Mouse (Mus musculus) hindbrain, embryonic 14.5 days (tissue): ENCODE measurements around the gene Fchsd2. TPM values are rescaled to one million over a fixed set of nuclear protein-coding genes. Genes with fewer than 3 reads are reported as not detected.

Source experiments
- ATAC-seq: fragments of 200-750 bp; cut with Nextera tagmentation; 2 replicates; pipeline ENCODE4 v1.8.0; 2017; ENCODE audit warnings: moderate number of reproducible peaks, mild to moderate bottlenecking, moderate TSS enrichment, moderate library complexity; ENCODE audit not compliant: low FRiP score
- DNase-seq: peaks from one replicate; pipeline ENCODE4 v3.0.0-alpha.2; 2015; ENCODE audit warnings: low spot score
- H3K27ac ChIP-seq: fragments of 300-500 bp; sonication (generic); 2 replicates; pipeline ENCODE4 v1.5.1; 2014; ENCODE audit warnings: mild to moderate bottlenecking, moderate library complexity
- H3K27me3 ChIP-seq: fragments of 300-500 bp; sonication (generic); 2 replicates; pipeline ENCODE4 v1.6.1; 2014; ENCODE audit warnings: mild to moderate bottlenecking, low read length, mixed read lengths; ENCODE audit not compliant: control insufficient read depth, insufficient read depth
- H3K36me3 ChIP-seq: fragments of 300-500 bp; sonication (generic); replicated peaks from 2 replicates; pipeline ENCODE4 v1.6.1; 2014; ENCODE audit not compliant: control insufficient read depth, insufficient read depth
- H3K4me1 ChIP-seq: fragments of 300-500 bp; sonication (generic); replicated peaks from 2 replicates; pipeline ENCODE4 v1.6.1; 2014; ENCODE audit warnings: antibody characterized with exemption, low read length, mixed read lengths; ENCODE audit not compliant: control insufficient read depth, insufficient read depth
- H3K4me2 ChIP-seq: fragments of 300-500 bp; sonication (generic); replicated peaks from 2 replicates; pipeline ENCODE4 v1.6.1; 2014; ENCODE audit warnings: mild to moderate bottlenecking, moderate library complexity
- H3K4me3 ChIP-seq: fragments of 300-500 bp; sonication (generic); replicated peaks from 2 replicates; pipeline ENCODE4 v1.5.1; 2014; ENCODE audit warnings: mild to moderate bottlenecking, low read length
- H3K9ac ChIP-seq: fragments of 300-500 bp; sonication (generic); 2 replicates; pipeline ENCODE4 v1.6.1; 2014
- H3K9me3 ChIP-seq: fragments of 300-500 bp; sonication (generic); 2 replicates; pipeline ENCODE4 v1.6.1; 2016; ENCODE audit warnings: low read length; ENCODE audit not compliant: control insufficient read depth
- WGBS: fragments of 180-500 bp; shearing (Covaris S2); extraction: QIAGEN DNeasy Blood & Tissue Kit; methylation state at CpG from one replicate; pipeline ENCODE4 v1.1.7; 2014; 5-methylcytosine and 5-hydroxymethylcytosine counted together
- polyA plus RNA-seq: library from polyadenylated mRNA; unstranded; fragments of >200 nt; fragmentation: Nextera tagmentation; extraction: Ambion mirVana; gene quantifications from 2 replicates; pipeline ENCODE4 v1.2.1, GENCODE M21; 2014

The Fchsd2 gene
- polyA plus RNA-seq, 1 experiment from 2014 or later, result 51.5 TPM

GRCm38 (mm10) chr7:101107073-101107810, 14.6 kb downstream of the Fchsd2 start:
- Histone ChIP-seq H3K4me3 (peak overlapping the region; percentile 80), H3K4me2 (peak overlapping the region; percentile 70), H3K27ac (peak overlapping the region; percentile 100), H3K9ac (peak overlapping the region; percentile 95), H3K36me3 (peaks cover 12% of the 10 kb centered on the region), H3K27me3 (no peaks in the 10 kb centered on the region), H3K9me3 (no peaks in the 10 kb centered on the region), H3K4me1 (peaks cover 17% of the 10 kb centered on the region)
- no peak for DNase-seq
- ATAC-seq, result no peak
- WGBS, result 37% methylated on average over 5 of the region's 5 CpGs

- Histone ChIP-seq H3K36me3 (peaks cover 12% of the 10 kb centered on the region), H3K9ac (peak overlapping the region; percentile 95), H3K4me3 (peak overlapping the region; percentile 80), H3K9me3 (no peaks in the 10 kb centered on the region), H3K4me2 (peak overlapping the region; percentile 70), H3K27ac (peak overlapping the region; percentile 100), H3K4me1 (peaks cover 17% of the 10 kb centered on the region), H3K27me3 (no peaks in the 10 kb centered on the region)
- 1% methylated on average over 58 of the region's 75 CpGs for WGBS
- ATAC-seq (peak; percentile 96), DNase-seq (peak; percentile 97)
These were observed 15.4 kb downstream of the Fchsd2 start for GRCm38 (mm10) chr7:101107968-101108652.

GRCm38 (mm10) chr7:101108653-101109005, 16.0 kb downstream of the Fchsd2 start:
- DNase-seq, result no peak
- no peaks in the 10 kb centered on the region for H3K9me3 ChIP-seq
- WGBS, result under 1% methylated on average over 18 of the region's 35 CpGs
- ATAC-seq, result no peak
- H3K4me1 ChIP-seq, result peaks cover 17% of the 10 kb centered on the region
- peak overlapping the region; percentile 80 for H3K4me3 ChIP-seq
- H3K9ac ChIP-seq, result peak overlapping the region; percentile 95
- H3K4me2 ChIP-seq, result peak overlapping the region; percentile 70
- H3K27me3 ChIP-seq, result no peaks in the 10 kb centered on the region
- H3K27ac ChIP-seq, result peak overlapping the region; percentile 100
- H3K36me3 ChIP-seq, result peaks cover 16% of the 10 kb centered on the region

GRCm38 (mm10) chr7:101109006-101109855, 16.6 kb downstream of the Fchsd2 start:
- ATAC-seq (peak; percentile 12), DNase-seq (peak; percentile 53)
- H3K9me3 ChIP-seq, result no peaks in the 10 kb centered on the region
- H3K27me3 ChIP-seq, result no peaks in the 10 kb centered on the region
- peak overlapping the region; percentile 80 for H3K4me3 ChIP-seq
- peaks cover 22% of the 10 kb centered on the region for H3K36me3 ChIP-seq
- peak overlapping the region; percentile 100 for H3K27ac ChIP-seq
- peak overlapping the region; percentile 95 for H3K9ac ChIP-seq
- under 1% methylated on average over 46 of the region's 47 CpGs for WGBS
- peaks cover 17% of the 10 kb centered on the region for H3K4me1 ChIP-seq
- peak overlapping the region; percentile 70 for H3K4me2 ChIP-seq

GRCm38 (mm10) chr7:101109856-101110350, 17.2 kb downstream of the Fchsd2 start:
- Histone ChIP-seq H3K9me3 (no peaks in the 10 kb centered on the region), H3K27me3 (no peaks in the 10 kb centered on the region), H3K9ac (peak overlapping the region; percentile 95), H3K4me3 (peak overlapping the region; percentile 80), H3K4me1 (peaks cover 17% of the 10 kb centered on the region), H3K27ac (peak overlapping the region; percentile 100), H3K36me3 (peaks cover 28% of the 10 kb centered on the region), H3K4me2 (peak overlapping the region; percentile 70)
- ATAC-seq (no peak), DNase-seq (no peak)
- 6% methylated on average over 8 of the region's 8 CpGs for WGBS

- Histone ChIP-seq H3K4me2 (no peak overlapping the region), H3K27ac (no peak overlapping the region), H3K9me3 (no peaks in the 10 kb centered on the region), H3K4me3 (no peak overlapping the region), H3K9ac (no peak overlapping the region), H3K4me1 (peaks cover 11% of the 10 kb centered on the region), H3K27me3 (no peaks in the 10 kb centered on the region), H3K36me3 (peaks cover 58% of the 10 kb centered on the region)
- WGBS, result 91% methylated on average over 3 of the region's 3 CpGs
- DNase-seq, result no peak
- ATAC-seq, result no peak
These were observed 20.7 kb downstream of the Fchsd2 start for GRCm38 (mm10) chr7:101113410-101113809.

- WGBS, result 96% methylated on average over 1 of the region's 1 CpGs
- H3K27ac ChIP-seq, result no peak overlapping the region
- no peaks in the 10 kb centered on the region for H3K27me3 ChIP-seq
- ATAC-seq (no peak), DNase-seq (no peak)
- H3K4me3 ChIP-seq, result no peak overlapping the region
- no peak overlapping the region for H3K9ac ChIP-seq
- H3K4me1 ChIP-seq, result peaks cover 11% of the 10 kb centered on the region
- peaks cover 63% of the 10 kb centered on the region for H3K36me3 ChIP-seq
- H3K9me3 ChIP-seq, result no peaks in the 10 kb centered on the region
- H3K4me2 ChIP-seq, result no peak overlapping the region
These were observed 21.7 kb downstream of the Fchsd2 start for GRCm38 (mm10) chr7:101114328-101114727.

GRCm38 (mm10) chr7:101119391-101119790, 26.7 kb downstream of the Fchsd2 start:
- WGBS, result 95% methylated on average over 7 of the region's 7 CpGs
- ATAC-seq, result no peak
- Histone ChIP-seq H3K9me3 (no peaks in the 10 kb centered on the region), H3K27ac (no peak overlapping the region), H3K4me1 (no peaks in the 10 kb centered on the region), H3K4me3 (no peak overlapping the region), H3K36me3 (peaks cover 60% of the 10 kb centered on the region), H3K27me3 (no peaks in the 10 kb centered on the region), H3K4me2 (no peak overlapping the region), H3K9ac (no peak overlapping the region)
- DNase-seq, result no peak
